Mouse (Mus musculus) left cerebral cortex, adult 11 months (tissue): ENCODE measurements around the gene Banp.
A peak's percentile ranks its signal among the peaks of the same experiment; 100 is the strongest.

Experiments used
- DNase-seq: peaks from one replicate; pipeline ENCODE4 v3.0.0; 2022; ENCODE audit warnings: low spot score

Banp gene

DNA sequence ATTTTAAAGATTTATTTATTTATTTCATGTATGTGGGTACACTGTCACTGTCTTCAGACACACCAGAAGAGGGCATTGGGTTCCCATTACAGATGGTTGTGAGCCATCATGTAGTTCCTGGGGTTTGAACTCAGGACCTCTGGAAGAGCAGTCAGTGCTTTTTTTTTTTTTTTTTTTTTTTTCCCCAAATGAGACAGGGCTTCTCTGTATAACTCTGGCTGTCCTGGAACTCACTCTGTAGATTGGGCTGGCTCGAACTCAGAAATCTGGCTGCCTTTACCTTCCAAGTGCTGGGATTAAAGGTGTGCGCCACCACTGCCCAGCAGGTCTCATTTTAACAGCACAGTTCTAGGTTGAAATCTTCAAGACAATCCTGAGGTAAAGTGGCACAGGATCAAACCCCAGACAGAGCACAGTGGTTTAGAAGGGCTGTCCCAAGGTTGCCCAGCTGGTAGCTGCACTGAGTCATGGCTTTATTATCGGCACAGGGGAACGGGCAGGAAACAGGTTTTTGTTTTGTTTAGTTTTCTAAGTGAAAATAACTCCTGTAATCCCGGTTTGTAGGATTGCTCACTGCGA, at the start of gene Banp:
TSS of gene Banp (plus strand) at position 529 of the 579 bp plus-strand sequence.
- DNase-seq = no peak

- no peak for DNase-seq
Measured at GRCm38 (mm10) chr8:121901498-121902236, 47.9 kb upstream of the Banp start.

- no peak for DNase-seq
Measured at GRCm38 (mm10) chr8:121903977-121904376, 45.6 kb upstream of the Banp start.

DNA sequence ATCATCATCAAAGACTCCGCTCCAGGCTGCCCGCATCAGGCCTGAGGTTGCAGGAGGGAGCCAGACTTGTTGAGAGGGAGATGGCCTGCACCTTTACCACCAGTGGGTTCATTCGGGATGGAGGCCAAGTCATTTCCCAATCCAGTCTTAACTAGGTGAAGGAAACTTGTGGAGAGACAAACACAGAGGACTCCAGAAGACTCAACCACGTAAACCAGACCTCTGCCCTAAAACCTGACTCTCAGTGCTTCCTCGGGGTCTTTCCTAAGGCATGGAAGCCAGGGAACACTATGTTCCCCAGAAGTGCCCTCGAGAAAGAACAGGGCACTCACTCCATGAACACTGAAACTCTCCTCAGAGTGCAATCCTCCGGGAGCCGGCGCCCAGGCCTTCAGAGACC, 44.6 kb upstream of the Banp start:
- no peak for DNase-seq

DNA sequence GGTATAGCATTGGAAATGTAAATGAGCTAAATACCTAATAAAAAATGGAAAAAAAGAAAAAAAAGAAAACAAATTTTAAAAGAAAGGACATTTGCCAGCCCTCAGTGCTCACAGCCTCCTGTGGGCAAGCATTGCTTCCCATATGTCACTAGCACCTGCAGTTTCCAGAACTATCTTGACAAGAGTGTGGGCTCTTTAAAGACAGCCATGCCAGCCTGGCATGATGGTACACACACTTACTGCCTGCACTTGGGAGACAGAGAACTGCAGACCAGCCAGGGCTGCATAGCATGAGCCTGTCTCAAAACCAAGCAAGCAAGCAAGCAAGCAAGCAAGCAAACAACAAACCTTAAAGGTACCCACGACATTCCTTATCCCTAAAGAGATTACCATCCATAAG, 44.1 kb upstream of the Banp start:
- DNase-seq = no peak

DNA sequence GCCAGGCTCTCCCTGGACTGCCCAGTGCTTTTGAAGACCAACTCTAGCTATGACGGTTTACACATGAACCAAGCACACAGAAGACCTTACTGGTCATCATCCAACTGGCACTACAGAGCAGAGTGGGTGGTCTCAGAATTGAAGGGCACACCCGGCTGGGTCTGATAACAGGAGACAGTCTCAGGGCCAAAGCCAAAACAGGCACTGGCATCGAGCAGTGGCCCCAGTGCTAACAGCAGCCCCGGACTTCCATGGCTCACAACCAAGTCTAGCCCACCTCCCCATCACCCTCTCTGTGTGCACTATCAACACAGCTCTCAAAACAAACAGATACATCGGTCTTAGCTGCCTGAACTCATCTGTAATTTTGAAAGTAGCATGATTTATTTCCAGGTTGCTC, 43.7 kb upstream of the Banp start:
- DNase-seq = no peak

- no peak for DNase-seq
Measured at GRCm38 (mm10) chr8:121906542-121907512, 42.7 kb upstream of the Banp start.

DNA sequence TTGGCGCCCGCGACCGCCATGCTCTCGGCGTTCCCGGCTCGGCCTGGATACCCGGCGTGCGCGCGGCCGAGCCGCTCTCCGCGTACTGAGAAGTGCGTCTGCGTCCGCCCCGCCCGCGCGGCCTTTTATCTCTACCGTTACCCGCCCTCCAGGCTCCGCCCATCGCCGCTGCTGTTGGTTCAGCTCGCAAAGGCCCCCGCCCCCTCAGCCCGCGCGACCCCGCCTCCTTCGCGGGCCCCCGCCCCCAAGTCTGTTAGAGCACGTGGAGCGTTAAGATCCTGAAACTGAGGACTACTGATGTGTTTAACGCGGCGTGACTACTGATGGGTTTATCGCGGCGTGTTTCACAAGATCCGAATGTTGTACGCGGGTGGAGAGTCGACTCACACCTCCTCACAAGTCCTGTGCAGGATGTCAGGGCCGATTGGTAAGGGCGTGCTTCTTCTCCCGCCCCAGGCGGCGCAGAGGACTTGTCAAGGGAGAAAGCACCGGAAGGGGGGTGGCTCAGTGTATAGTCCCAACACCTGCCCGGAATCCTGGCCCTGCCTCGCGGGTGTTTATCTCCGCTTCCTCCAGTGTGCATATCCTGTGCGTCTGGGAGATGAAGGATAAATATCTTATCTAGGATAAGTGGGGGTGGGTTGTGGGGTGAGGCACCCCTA, 41.8 kb upstream of the Banp start, which contains the start of gene Slc7a5:
TSS of gene Slc7a5 (minus strand) at position 108 of the 662 bp plus-strand sequence.
- peak; percentile 90 for DNase-seq

DNA sequence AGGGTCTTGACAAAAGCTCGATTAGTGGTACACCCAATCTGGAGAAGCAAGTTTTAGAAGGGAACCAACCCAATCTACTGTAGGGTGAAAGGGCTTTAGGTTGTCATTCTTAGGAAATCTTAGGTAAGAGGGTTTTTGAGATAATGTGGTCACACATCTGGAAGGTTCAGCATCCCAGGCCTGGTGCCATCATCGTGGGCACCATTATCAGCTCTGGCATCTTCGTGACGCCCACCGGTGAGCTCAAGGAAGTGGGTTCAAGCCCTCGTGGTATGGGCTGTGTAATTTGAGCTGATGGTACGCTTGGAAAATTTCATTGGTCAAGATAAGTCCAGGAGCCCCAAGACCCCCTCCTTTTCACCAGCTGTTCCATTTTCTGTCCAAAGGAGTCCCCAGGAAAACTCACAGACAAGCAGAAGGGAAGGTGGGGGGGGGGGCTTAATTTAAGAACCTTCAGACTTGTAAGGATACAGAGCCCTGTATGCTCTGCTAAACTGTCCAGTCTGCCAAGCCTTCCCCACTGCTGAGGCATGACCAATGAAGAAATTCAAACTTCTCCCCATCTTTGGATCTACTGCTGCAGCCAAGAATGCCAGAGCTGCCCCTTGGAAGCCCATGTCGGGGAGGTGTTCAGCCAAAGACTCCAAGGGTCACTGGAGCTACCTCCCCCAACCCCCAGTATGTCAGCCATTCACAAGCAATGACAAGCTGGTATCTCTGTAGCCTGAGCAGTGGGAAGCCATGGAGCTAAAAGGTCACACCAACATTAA, 41.0 kb upstream of the Banp start:
- no peak for DNase-seq

GRCm38 (mm10) chr8:121909148-121909541, 40.4 kb upstream of the Banp start:
- no peak for DNase-seq

DNA sequence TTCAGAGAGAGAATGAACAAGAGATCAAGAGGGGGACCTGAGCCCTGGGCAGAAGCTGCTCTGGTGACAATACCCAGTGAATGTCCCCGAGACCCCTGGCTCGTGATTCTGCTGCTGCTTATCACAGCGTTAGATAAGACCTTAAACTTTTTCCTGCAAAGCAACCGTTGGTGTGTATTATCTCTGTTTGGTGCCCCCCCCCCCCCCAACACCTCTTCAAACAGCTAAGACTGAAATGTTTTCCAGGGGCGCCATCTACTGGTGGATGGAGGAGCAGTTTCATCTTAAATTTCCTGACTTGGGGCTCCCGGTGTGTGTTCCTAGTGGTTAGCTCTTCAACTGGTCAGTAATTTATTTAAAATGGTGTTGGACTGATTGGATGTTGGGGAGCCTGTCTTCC, 39.9 kb upstream of the Banp start:
- peak; percentile 61 for DNase-seq

DNA sequence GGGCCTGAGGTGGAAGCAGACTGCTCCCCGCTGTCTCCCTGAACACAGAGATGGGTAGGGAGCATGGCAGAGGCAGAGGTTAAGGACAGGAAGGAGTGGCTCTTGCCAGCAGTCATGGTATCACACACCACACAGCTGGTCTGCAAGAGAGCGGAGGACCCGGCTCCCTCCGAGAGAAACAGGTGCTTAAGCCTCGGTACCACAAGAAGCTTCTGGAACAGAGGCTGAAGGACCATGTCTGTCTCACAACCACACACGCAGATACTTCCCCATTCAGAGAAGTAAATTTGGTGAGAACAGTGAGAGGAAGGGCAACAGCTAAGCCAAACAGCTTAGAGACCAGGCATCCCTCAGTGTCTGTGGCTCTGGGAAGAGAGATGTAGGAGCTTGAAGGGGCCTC, 38.1 kb upstream of the Banp start:
- DNase-seq = no peak

DNA sequence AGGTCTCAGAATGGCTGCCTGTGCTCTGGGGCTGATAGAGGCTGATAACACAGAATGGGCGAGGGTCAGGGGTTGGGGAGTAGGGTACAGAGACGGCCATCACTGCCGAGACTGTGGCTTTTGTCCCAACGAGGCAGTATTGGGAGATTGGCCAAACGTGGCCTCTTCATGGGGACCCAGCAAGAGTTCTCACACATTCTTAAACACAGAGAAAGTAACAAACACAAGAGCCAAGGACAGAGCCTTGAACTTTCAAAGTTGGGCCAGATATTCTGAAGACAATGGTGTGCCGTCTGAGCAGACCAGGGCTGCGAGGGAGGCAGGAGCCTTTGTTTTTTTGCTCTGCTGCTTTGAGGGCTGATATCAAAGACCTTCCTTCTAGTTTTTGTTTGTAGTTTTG, 37.6 kb upstream of the Banp start:
- no peak for DNase-seq

GRCm38 (mm10) chr8:121912831-121913230, 36.7 kb upstream of the Banp start:
- DNase-seq = no peak

DNA sequence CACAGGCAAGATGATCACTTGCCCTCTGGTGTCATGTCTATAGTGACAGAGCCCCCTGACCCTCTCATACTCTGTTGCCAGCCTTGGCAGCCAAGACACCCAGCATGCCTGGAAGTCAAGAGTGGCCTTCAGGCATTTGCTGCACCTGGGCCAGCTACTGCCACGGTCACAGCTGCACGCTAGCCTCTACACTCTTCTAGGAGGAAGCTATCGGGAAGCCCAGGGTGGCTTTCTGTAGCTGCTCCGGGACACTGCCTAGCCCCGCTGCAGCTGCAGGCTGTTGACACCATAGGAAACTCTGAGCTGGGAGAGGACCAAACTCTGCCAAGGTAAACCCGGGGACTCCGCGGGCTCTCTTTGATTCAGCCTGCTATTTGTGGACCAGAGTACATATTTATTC, 36.2 kb upstream of the Banp start:
- no peak for DNase-seq

DNA sequence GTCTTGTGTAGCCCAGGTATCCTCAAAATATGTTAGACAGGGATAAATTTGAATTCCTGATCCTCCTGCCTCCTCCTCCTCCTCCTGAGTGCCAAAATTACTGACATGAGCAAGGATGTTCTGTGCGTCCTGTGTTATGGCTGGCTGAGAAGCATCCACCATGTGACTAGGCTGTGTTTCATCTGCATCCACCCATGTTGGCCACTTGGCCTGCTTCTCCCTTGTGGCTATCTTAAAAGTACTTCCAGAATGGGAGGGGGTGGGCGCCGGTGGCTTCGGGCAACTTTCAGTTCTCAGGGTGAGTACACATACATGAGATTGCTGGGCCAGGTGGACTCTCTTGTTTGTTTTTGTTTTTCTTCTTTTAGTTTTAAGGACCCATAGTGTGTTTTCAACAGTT, 30.4 kb upstream of the Banp start:
- DNase-seq = no peak

DNA sequence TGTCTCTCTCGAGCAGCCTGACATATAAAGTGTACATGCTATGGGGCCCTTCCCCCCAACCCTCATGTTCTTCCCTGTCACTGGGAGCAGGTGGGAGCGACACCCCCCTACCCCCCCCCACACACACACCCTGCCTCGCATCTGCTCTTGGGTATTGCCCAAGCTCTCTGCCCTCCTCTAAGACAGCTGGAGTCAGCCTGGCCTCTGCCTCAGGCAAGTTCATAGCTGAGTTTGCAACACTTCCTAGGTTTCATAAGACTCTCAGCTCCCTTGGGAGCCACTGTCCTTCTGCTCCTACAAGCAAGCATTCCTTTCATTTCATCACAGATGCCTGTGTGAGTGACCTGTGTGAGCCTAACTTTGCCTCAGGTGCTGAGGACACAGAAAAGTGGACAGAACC, 29.8 kb upstream of the Banp start:
- DNase-seq = no peak

DNA sequence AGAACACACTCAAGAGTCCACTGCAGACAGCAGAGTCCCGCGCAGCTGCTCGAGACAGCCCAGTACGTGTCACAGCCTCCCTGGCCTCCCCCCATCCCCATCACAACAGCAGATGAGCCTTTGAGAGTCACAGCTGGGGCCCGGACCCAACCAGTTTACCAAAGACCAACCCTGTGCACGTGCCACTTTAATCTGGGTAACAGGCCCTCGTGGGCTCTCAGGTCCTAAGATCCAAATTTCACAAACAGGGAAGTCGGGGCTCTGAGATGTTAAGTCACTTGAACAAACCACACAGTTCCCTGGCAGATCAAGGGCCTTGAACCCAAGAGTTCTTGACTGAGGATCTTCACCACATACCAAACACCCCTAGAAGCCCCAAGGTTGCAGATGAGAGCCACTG, 28.0 kb upstream of the Banp start:
- no peak for DNase-seq

- DNase-seq = no peak
Measured at GRCm38 (mm10) chr8:121922101-121922500, 27.4 kb upstream of the Banp start.

- no peak for DNase-seq
Measured at GRCm38 (mm10) chr8:121924681-121925080, 24.9 kb upstream of the Banp start.

DNA sequence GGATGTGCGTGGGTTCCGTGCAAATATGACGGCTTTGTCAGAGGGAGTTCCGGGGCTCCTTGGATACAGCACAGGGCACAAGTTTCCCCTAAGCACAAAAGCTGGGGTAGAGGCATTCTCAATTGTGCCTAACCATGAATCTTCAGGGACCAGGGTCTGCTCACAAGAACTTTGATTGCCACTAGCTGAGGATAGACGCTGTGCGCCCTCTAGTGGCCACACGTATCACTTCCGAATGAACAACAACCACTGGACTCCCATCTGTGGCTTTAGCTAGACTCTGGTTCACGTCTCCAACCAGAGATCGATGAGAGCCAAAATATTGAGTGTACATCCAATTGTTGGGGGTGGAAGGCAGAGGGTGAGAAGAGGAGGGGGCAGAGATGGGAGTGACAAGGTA, 23.9 kb upstream of the Banp start:
- DNase-seq = no peak
